Mouse (Mus musculus): ENCODE results near the gene Hipk2.

The Hipk2 gene

GRCm38 (mm10) chr6:38876071-38876911 lies at the start of gene Hipk2:
Gene Hipk2, minus strand, starts transcription at chr6:38876165.
- DNase-seq (ENCODE audit: low read depth, low spot score) = peak; percentile 77

DNA sequence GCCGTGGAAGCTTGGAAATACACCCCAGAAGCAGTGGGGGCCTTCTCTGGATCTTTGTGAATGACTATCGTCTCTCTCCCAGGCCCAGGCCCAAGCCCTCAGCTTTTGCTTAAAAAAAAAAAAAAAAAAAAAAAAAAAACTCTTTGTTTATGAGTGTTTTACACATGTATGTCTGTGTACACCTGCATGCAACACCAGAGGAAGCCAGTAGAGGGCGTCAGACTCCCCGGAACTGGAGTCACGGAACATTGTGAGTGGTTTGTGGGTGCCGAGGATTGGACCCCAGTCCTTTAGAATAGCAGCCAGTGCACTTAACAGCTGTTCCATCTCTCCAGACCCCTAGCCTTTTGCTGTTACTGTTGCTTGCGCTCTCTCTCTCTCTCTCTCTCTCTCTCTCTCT lies 49.8 kb upstream of the Hipk2 start:
- DNase-seq (ENCODE audit: low read depth, low spot score) = peak; percentile 85

DNA sequence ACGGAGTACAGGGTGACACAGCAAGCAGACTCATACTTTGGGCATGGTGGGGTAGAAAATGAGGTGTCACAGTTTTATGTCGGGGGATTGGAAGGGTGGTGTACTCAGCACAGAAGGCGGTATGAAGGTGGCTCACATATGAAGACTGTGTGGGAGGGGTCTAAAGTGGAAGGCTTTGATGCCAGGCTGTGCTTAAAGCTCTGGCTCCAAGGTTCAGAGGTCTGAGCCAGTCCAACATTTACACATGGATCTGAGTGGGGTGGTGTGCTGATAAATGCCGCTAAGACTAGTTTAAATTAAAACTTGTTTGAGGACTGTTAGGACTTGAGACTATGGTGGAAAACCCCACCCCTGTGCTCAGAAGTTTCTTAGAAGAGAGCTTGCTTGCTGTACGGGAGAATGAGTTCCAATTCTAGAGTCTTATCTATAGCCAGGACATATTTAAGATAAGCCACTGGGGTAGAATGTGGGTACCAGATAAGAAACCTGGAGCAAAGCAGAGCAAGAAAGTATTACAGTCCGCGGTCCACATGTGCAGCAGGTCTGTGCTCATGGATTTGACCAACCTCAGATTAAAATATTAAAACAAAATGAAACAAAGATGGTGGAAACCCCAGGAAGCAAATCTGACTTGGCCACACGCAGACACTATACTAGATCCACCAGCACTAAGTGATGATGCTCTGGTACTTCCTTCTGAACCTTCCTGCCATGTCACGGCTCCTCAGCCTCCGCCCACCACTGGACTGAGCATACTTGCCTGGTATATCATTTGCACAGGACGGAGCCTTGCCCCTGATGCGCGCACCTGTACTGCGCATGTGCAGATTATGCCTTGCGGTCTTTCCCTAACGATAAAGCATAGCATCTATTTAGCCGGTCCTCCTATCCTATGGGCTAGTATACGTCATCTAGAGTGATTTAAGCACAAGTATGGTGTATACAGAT lies 48.2 kb upstream of the Hipk2 start:
- no peak for DNase-seq (ENCODE audit: low read depth, low spot score)

GRCm38 (mm10) chr6:38923450-38923849 lies 47.5 kb upstream of the Hipk2 start:
- no peak for DNase-seq (ENCODE audit: low read depth, low spot score)

DNA sequence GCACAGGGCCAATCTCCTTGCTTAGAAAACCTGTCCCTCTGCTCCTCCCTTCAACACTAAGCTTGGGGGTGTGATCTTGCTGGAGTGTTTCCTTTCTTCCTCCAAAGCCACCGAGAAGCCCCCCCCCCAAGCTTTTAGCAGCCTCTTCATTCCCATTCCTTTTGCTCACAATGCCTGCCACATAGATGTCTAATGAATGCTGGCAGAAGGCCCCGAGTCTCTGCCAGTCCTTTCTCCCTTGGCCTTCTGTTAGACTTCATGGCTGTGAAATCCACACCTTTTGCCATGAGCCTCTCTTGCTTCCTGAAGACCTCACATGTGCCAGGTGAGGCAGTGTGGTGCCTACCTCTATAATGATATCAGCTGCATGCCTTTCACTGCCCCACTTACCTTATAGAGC lies 46.6 kb upstream of the Hipk2 start:
- DNase-seq (ENCODE audit: low read depth, low spot score) = no peak

- DNase-seq (ENCODE audit: low read depth, low spot score) = no peak
Observed at GRCm38 (mm10) chr6:38921810-38922116, 45.8 kb upstream of the Hipk2 start.

DNA sequence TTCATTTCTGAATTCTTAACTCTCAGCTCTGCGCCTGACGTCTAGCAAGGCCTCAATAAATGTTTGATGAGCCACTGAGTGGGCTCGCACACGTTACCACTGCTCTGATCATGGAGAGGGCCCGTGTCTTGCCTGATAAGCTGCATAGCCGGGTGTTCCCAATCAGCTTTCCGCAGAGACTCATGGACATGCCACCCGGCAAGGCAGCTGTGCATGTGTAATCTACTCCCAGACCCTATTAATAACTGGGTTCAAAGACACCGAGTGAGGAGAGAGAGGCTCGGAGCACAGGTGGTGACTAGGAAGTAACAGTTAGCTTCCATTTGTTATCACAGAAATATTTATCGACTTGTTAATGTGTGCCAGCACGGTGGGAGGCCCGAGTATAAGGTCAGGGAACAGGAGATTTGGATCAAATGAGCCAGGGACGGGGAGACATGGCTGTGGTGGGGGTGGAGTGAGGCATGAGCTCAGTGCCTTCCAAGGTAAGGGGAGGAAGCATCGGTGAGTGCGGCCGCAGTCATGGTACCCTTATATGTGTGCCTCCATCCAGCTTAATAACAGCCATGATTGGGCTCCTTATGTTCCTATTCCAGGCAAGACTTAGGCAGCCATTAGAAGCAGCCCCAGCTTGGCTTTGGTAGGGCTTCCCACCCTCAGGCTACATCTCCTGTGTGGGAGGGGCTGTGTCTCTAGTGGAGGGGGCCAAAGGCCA lies 45.3 kb upstream of the Hipk2 start:
- no peak for DNase-seq (ENCODE audit: low read depth, low spot score)

- DNase-seq (ENCODE audit: low read depth, low spot score) = no peak
Observed at GRCm38 (mm10) chr6:38920141-38920540, 44.2 kb upstream of the Hipk2 start.

DNA sequence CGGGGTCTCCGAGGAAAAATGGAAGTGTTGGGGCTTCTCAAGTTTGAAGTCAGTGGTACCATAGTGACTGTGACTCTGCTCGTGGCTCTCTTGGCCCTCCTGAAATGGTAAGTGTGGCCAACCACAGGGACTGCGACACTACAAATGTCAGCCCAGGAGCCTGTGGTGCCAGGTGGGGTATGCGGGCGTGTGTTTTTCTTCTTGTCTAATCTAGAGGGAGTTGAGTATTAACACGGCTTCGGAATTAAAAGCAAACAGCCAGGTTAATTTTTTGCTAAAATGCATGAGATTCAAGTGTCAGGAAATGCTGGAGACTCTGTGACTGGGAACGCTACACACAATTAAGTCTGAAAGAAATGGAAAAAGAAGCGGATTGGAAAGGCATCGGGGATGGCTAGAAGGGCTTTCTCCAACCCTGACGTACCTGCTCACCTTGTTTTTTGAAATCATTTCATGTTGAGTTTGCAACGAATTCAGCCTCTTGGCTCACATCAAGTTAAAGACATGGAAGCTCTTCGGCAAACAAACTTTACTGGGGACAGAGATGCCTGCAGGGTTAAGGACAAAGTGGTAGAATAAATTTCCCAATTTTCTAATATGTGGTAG lies 43.3 kb upstream of the Hipk2 start:
- no peak for DNase-seq (ENCODE audit: low read depth, low spot score)

DNA sequence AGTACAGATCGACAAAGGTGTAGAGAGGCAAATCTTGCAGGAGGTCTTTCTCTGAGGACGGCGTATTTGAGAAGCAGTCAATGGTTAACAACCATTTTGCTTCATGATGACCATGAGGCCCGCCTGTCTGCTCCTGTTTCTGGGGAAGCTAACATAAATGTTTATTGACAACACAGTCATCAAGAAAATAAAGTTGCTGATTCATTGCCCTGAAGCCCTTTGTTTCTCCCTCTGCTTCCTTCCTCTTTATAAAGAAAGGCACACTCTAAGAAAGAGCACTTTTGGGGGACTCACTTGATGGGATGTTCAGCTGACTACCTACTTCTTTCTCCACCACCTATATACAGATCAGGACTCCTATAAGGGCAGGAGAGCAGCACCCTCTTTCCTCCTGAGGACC lies 42.8 kb upstream of the Hipk2 start:
- DNase-seq (ENCODE audit: low read depth, low spot score) = no peak

DNA sequence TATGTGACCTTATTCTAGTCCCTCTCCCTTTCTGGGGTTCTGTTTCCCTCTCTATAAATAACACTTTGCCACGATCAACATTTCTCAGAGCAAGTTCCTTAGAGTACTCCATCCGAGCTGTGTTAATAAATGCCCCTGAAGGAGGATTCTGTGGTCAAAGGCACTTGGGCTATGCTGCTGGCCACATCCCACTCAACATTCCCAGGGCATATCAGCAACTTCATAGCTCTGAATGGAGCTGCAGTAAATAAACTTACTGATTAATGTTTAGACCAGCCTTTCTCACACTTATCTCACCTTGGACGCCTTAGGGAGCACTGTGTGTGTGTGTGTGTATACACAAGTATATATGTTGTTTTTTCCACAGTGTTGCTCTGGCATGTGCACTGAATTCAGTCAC lies 41.5 kb upstream of the Hipk2 start:
- DNase-seq (ENCODE audit: low read depth, low spot score) = no peak

- no peak for DNase-seq (ENCODE audit: low read depth, low spot score)
Observed at GRCm38 (mm10) chr6:38916571-38916970, 40.6 kb upstream of the Hipk2 start.

DNA sequence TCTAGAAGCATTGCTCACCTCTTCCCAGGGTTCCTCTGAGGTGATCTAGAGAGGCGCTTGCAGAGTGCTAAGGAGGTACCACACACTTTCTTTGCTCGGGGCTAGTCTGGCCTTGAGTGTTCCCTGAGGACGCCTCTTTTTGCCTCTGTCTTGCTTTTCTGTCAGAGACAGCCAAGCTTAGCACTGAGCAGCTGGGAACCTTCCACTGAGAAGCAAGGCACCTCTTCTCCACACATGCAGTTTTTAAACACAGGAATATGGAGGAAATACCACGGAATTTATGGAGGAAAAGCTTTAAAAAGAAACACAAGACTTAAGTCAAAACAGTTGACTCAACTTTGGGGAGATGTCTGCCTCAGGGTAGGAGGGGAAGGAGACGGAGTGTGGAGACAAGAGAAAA lies 39.8 kb upstream of the Hipk2 start:
- DNase-seq (ENCODE audit: low read depth, low spot score) = no peak

GRCm38 (mm10) chr6:38914181-38914580 lies 38.2 kb upstream of the Hipk2 start:
- DNase-seq (ENCODE audit: low read depth, low spot score) = no peak

DNA sequence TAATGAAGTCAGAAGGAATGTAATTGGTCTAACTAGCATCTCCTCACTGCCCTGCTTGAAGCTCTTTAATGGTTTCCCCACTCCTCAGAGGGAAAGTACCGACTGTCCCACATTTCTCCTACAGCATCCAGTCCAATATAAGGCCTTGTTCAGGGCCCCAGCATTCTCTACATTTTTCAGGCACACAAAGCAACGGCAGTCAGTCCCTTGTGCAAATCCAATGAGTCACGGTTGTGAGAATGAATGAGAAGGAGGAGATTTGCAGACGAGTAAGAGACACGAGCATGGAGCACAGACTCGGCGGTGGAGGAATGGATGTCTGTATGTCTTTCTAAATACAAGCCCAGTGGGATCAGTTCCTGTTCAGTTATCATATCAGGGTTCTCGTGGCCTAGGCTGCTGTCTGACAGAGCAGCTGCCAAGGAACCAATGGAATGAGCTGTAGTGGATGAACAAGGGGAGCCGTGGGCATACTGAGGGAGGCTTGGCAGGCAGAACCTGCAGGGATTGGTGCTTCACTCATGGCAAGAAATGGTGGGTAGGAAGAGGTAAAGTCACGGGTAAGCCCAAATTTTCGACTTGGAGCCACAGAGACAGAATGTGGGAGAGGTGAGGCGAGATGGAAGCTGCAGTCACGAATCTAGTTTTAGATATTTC lies 37.5 kb upstream of the Hipk2 start:
- no peak for DNase-seq (ENCODE audit: low read depth, low spot score)

GRCm38 (mm10) chr6:38912845-38913244 lies 36.9 kb upstream of the Hipk2 start:
- DNase-seq (ENCODE audit: low read depth, low spot score) = no peak

DNA sequence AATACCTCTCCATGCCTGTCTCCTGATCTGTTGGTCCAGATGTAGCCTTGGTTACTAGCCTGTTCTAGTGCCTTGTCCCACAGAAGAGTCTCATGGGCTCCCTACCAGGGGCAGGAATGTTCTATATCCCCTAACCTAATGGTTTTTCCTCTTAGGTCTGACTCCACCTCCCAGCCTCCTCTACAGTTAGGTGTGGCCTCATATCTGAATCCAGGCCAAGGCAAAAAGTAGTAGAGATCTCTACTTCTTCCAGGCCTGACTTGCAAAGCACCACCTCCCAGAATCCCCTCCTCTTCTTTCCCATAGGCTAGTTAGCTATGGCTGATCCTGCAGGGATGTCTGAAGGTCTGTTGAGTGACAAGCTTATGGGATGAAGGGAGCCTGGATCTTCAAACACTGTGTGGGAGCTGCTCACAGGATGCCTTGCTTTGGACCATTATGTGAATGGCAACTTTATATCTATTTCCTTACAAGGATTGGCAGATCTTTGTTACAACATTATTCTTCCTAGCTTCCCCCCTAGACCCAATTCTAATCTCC lies 36.2 kb upstream of the Hipk2 start:
- DNase-seq (ENCODE audit: low read depth, low spot score) = no peak

- DNase-seq (ENCODE audit: low read depth, low spot score) = peak; percentile 79
Observed at GRCm38 (mm10) chr6:38910828-38911559, 35.0 kb upstream of the Hipk2 start.

GRCm38 (mm10) chr6:38908401-38908800 lies 32.4 kb upstream of the Hipk2 start:
- no peak for DNase-seq (ENCODE audit: low read depth, low spot score)

DNA sequence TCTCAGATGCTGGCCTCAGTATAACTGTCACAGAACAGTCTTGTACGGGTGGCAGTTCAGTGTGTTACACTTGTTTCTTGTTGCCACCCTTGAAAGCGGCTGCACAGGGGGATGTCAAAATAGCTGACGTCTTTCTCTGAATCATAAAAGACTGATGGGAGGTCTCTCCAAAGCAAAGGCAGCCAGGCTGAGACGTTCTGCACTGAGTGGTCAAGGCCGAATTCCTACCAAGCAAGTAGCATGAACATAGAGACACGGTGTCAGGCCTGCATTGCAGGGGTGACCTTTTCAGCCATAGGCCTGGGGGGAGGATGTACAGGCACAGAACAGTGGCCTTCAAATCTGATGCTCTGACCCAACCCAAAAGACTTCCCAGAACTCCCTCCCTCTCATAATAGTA lies 30.0 kb upstream of the Hipk2 start:
- no peak for DNase-seq (ENCODE audit: low read depth, low spot score)
